Mouse (Mus musculus): ENCODE measurements at regions not wholly inside any gene's neighbourhood (a gene's known extent, or its start where the extent isn't known, plus 50 kb on each side); places are given as distances from the start of the nearest gene placed in this dataset.

DNA sequence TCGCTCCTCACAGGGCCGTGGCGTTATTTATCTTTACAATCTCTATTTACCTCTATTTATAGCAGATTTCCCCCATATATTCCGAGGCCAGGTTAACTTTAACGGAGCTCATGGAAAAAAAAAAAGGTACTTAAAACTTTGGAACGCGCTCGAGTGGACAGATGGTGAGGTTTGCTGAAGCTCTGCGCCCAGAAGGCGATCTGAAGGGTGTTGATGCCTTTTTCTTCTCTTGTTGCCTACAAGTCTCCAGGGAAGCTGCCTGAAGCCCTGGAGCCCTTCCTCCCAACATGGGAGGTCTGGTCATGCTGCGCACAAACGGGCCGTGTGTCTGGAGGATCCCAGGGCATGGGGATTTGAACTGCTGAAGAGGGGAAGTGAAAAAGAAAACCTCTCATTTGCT, 130.9 kb downstream of the Gm26897 start:
- no peak overlapping the region for H3K9ac ChIP-seq (ENCODE audit: low read depth, low read length)
- H3K4me1 ChIP-seq (ENCODE audit: control insufficient read depth, insufficient read depth, low read length), result peaks cover 4% of the 10 kb centered on the region; the same call in 1 of the 2 replicates
- 69% methylated on average over 13 of the region's 13 CpGs for WGBS
- no peaks in the 10 kb centered on the region for H3K36me3 ChIP-seq (ENCODE audit: control insufficient read depth, insufficient read depth, low read length)
- no peak overlapping the region for H3K27ac ChIP-seq (replicated peaks; ENCODE audit: low read depth, low read length)
- DNase-seq (ENCODE audit: low spot score) (no peak), ATAC-seq (ENCODE audit: low read depth) (no peak)
- no peaks in the 10 kb centered on the region for H3K27me3 ChIP-seq (replicated peaks; ENCODE audit: control insufficient read depth, insufficient read depth, low read length)
- H3K4me3 ChIP-seq (ENCODE audit: low read depth, low read length), result no peak overlapping the region
- H3K9me3 ChIP-seq (ENCODE audit: control insufficient read depth, low read length), result no peaks in the 10 kb centered on the region
- no peak overlapping the region for H3K4me2 ChIP-seq (ENCODE audit: low read depth, low read length)

- H3K4me2 ChIP-seq (ENCODE audit: low read depth, low read length), result no peak overlapping the region
- no peak overlapping the region for H3K27ac ChIP-seq (replicated peaks; ENCODE audit: low read depth, low read length)
- ATAC-seq (ENCODE audit: low read depth) (no peak), DNase-seq (ENCODE audit: low spot score) (no peak)
- 56% methylated on average over 12 of the region's 12 CpGs for WGBS
- peaks cover 33% of the 10 kb centered on the region for H3K9me3 ChIP-seq (ENCODE audit: control insufficient read depth, low read length)
- H3K9ac ChIP-seq (ENCODE audit: low read depth, low read length), result no peak overlapping the region
- H3K27me3 ChIP-seq (replicated peaks; ENCODE audit: control insufficient read depth, insufficient read depth, low read length), result no peaks in the 10 kb centered on the region
- H3K4me3 ChIP-seq (ENCODE audit: low read depth, low read length), result no peak overlapping the region
- peaks cover 2% of the 10 kb centered on the region; the same call in 1 of the 2 replicates for H3K4me1 ChIP-seq (ENCODE audit: control insufficient read depth, insufficient read depth, low read length)
- H3K36me3 ChIP-seq (ENCODE audit: control insufficient read depth, insufficient read depth, low read length), result no peaks in the 10 kb centered on the region
Measured at GRCm38 (mm10) chr5:111869011-111869410, 135.3 kb downstream of the Gm26897 start.

DNA sequence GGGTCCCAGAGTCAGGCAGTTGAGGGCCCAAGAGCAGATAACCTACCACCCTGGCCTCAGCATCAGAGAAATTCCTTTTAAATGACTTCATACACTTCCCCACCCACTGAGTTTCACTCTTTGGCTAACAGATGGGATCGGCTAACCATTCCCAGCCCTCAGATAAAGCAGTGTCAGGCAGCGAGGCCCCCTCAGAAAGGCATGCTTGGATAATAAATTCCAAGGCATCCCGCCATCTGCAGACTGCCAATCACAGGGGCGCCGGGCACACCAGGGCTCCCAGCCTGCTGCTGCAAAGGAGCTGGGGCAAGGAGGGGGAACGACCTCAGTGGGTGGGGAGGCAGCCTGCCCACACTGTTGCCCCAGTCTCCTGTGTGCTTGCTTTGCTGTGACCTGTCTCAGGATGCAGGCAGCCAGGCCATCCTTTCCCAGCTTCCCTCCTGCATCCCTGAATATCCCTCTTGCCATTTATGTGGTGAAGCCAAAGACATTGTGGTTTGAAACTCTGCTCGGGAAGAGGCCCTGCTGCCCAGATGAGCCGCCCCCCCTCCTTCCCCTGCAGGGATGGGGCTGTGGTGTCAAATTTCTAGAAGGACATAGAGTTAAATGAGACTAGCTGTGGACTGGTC, 143.6 kb downstream of the Gm26897 start:
- peaks cover 18% of the 10 kb centered on the region for H3K9me3 ChIP-seq (ENCODE audit: control insufficient read depth, low read length)
- DNase-seq (ENCODE audit: low spot score), result peak; percentile 94
- peak overlapping the region; percentile 13; the same call in 1 of the 2 replicates for H3K4me2 ChIP-seq (ENCODE audit: low read depth, low read length)
- H3K4me3 ChIP-seq (ENCODE audit: low read depth, low read length), result no peak overlapping the region
- no peaks in the 10 kb centered on the region for H3K36me3 ChIP-seq (ENCODE audit: control insufficient read depth, insufficient read depth, low read length)
- H3K9ac ChIP-seq (ENCODE audit: low read depth, low read length), result no peak overlapping the region
- H3K4me1 ChIP-seq (ENCODE audit: control insufficient read depth, insufficient read depth, low read length), result peaks cover 27% of the 10 kb centered on the region
- peak; percentile 89 for ATAC-seq (ENCODE audit: low read depth)
- 3% methylated on average over 8 of the region's 8 CpGs for WGBS
- H3K27me3 ChIP-seq (replicated peaks; ENCODE audit: control insufficient read depth, insufficient read depth, low read length), result no peaks in the 10 kb centered on the region
- peak overlapping the region; percentile 63 for H3K27ac ChIP-seq (replicated peaks; ENCODE audit: low read depth, low read length)

- Histone ChIP-seq H3K4me3 (ENCODE audit: low read depth, low read length) (no peak overlapping the region), H3K4me1 (ENCODE audit: control insufficient read depth, insufficient read depth, low read length) (peaks cover 27% of the 10 kb centered on the region), H3K9me3 (ENCODE audit: control insufficient read depth, low read length) (0 out of 2 replicates have a peak, but pooled peaks cover 1% of the 10 kb centered on the region), H3K27me3 (replicated peaks; ENCODE audit: control insufficient read depth, insufficient read depth, low read length) (no peaks in the 10 kb centered on the region), H3K36me3 (ENCODE audit: control insufficient read depth, insufficient read depth, low read length) (no peaks in the 10 kb centered on the region), H3K9ac (ENCODE audit: low read depth, low read length) (no peak overlapping the region), H3K27ac (replicated peaks; ENCODE audit: low read depth, low read length) (no peak overlapping the region), H3K4me2 (ENCODE audit: low read depth, low read length) (no peak overlapping the region)
- 0 out of 2 replicates have a peak, but pooled peaks have one; percentile 16 for ATAC-seq (ENCODE audit: low read depth)
- no peak for DNase-seq (ENCODE audit: low spot score)
Measured at GRCm38 (mm10) chr5:111879044-111879443, 145.3 kb downstream of the Gm26897 start.

DNA sequence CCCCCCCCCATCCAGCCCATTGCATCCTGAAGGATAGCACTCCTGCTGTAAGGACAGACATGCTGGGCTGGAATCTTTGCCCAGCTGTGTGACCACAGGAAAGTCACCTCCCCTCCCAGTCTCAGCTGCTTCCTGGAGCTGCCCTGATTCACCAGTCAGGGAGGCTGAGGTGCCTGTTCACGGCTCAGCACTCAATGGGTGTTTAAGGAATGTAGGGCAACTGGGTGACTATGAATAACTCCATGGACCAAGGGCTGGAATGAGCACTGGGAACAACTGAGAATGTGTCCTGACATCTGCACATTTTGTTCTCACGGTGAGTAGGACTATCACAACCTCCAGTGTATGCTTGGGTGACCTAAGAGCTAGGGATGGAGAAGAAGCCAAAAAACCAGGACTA, 146.5 kb downstream of the Gm26897 start:
- no peak overlapping the region for H3K4me2 ChIP-seq (ENCODE audit: low read depth, low read length)
- H3K36me3 ChIP-seq (ENCODE audit: control insufficient read depth, insufficient read depth, low read length), result no peaks in the 10 kb centered on the region
- peaks cover 27% of the 10 kb centered on the region for H3K4me1 ChIP-seq (ENCODE audit: control insufficient read depth, insufficient read depth, low read length)
- H3K27ac ChIP-seq (replicated peaks; ENCODE audit: low read depth, low read length), result no peak overlapping the region
- WGBS, result 75% methylated on average over 2 of the region's 2 CpGs
- H3K27me3 ChIP-seq (replicated peaks; ENCODE audit: control insufficient read depth, insufficient read depth, low read length), result no peaks in the 10 kb centered on the region
- peak; percentile 32 for DNase-seq (ENCODE audit: low spot score)
- no peaks in the 10 kb centered on the region for H3K9me3 ChIP-seq (ENCODE audit: control insufficient read depth, low read length)
- H3K9ac ChIP-seq (ENCODE audit: low read depth, low read length), result no peak overlapping the region
- H3K4me3 ChIP-seq (ENCODE audit: low read depth, low read length), result no peak overlapping the region
- no peak for ATAC-seq (ENCODE audit: low read depth)

DNA sequence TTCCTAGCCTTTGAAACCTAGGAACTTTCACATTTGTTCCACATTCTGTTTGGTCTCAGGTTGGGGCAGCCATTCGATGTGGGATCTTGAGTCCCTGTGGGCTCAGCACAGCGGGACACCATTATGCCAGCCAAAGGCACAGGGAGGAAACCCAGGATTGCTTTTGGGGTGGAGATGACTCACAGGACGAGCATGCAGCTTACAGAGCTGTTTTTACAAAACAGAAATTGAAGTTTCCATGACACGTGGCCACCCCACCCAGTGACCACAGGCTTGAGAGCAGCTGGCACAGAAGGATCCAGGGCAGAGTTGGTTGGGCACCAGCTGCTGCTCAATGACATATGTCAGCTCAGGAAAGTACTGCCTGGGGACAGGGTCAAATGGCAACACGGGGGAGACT, 147.8 kb downstream of the Gm26897 start:
- Histone ChIP-seq H3K4me2 (ENCODE audit: low read depth, low read length) (no peak overlapping the region), H3K9ac (ENCODE audit: low read depth, low read length) (no peak overlapping the region), H3K27me3 (replicated peaks; ENCODE audit: control insufficient read depth, insufficient read depth, low read length) (no peaks in the 10 kb centered on the region), H3K4me3 (ENCODE audit: low read depth, low read length) (no peak overlapping the region), H3K9me3 (ENCODE audit: control insufficient read depth, low read length) (no peaks in the 10 kb centered on the region), H3K36me3 (ENCODE audit: control insufficient read depth, insufficient read depth, low read length) (no peaks in the 10 kb centered on the region), H3K27ac (replicated peaks; ENCODE audit: low read depth, low read length) (peak overlapping the region; percentile 46), H3K4me1 (ENCODE audit: control insufficient read depth, insufficient read depth, low read length) (peaks cover 29% of the 10 kb centered on the region)
- 27% methylated on average over 5 of the region's 5 CpGs for WGBS
- ATAC-seq (ENCODE audit: low read depth), result peak; percentile 28; the same call in 1 of the 2 replicates
- peak; percentile 84 for DNase-seq (ENCODE audit: low spot score)

GRCm38 (mm10) chr5:111887281-111887680, 153.6 kb downstream of the Gm26897 start:
- Histone ChIP-seq H3K4me3 (ENCODE audit: low read depth, low read length) (no peak overlapping the region), H3K9me3 (ENCODE audit: control insufficient read depth, low read length) (no peaks in the 10 kb centered on the region), H3K4me2 (ENCODE audit: low read depth, low read length) (no peak overlapping the region), H3K9ac (ENCODE audit: low read depth, low read length) (no peak overlapping the region), H3K36me3 (ENCODE audit: control insufficient read depth, insufficient read depth, low read length) (no peaks in the 10 kb centered on the region), H3K4me1 (ENCODE audit: control insufficient read depth, insufficient read depth, low read length) (peaks cover 28% of the 10 kb centered on the region), H3K27ac (replicated peaks; ENCODE audit: low read depth, low read length) (no peak overlapping the region), H3K27me3 (replicated peaks; ENCODE audit: control insufficient read depth, insufficient read depth, low read length) (no peaks in the 10 kb centered on the region)
- ATAC-seq (ENCODE audit: low read depth), result no peak
- WGBS, result 24% methylated on average over 4 of the region's 4 CpGs
- DNase-seq (ENCODE audit: low spot score), result peak; percentile 36

DNA sequence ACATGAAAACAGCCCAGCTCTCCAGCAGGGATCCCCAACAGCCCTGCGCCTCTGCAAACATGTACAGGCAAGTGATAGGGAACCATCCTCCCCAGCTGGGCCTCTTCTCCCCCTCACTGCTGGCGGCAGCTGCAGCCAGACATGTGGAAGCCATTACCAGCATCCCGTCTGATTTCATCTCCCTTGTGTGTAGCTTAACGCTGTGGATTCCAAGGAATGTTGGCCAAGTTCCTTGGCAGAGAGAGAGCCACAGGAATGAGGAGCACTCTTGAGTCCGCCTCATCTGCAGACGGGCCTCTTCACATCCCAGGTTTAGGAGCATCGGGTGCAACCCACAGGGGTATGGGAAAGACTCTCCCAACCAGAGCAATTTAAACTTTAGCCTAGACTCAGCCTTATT, 157.1 kb downstream of the Gm26897 start:
- ATAC-seq (ENCODE audit: low read depth), result peak; percentile 87
- H3K4me3 ChIP-seq (ENCODE audit: low read depth, low read length), result no peak overlapping the region
- DNase-seq (ENCODE audit: low spot score), result peak; percentile 99
- no peaks in the 10 kb centered on the region for H3K9me3 ChIP-seq (ENCODE audit: control insufficient read depth, low read length)
- H3K4me1 ChIP-seq (ENCODE audit: control insufficient read depth, insufficient read depth, low read length), result peaks cover 53% of the 10 kb centered on the region
- peak overlapping the region; percentile 92 for H3K27ac ChIP-seq (replicated peaks; ENCODE audit: low read depth, low read length)
- no peaks in the 10 kb centered on the region for H3K27me3 ChIP-seq (replicated peaks; ENCODE audit: control insufficient read depth, insufficient read depth, low read length)
- no peak overlapping the region for H3K9ac ChIP-seq (ENCODE audit: low read depth, low read length)
- 10% methylated on average over 7 of the region's 7 CpGs for WGBS
- H3K4me2 ChIP-seq (ENCODE audit: low read depth, low read length), result peak overlapping the region; percentile 16
- H3K36me3 ChIP-seq (ENCODE audit: control insufficient read depth, insufficient read depth, low read length), result no peaks in the 10 kb centered on the region

DNA sequence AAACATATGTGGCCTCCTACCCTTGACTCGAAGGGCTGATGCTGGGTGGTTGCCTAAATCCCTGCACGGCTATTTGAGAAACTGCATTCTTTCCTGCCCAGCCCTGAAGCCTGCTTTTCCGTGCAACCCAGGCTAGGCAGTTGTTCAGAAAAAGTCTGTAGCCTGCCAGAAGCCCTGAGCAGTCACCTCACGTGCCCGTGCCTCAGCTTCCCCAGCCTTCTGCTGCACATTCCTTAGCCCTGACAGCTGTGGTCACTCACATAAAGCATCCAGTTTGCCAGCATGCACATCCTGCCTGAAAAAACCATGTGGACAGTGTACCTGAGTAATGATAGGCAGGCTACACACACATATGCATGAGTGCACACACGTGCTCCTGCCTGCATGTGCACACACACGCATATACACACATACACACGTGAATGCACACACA, 157.6 kb downstream of the Gm26897 start:
- H3K4me3 ChIP-seq (ENCODE audit: low read depth, low read length), result no peak overlapping the region
- H3K27ac ChIP-seq (replicated peaks; ENCODE audit: low read depth, low read length), result peak overlapping the region; percentile 92
- WGBS, result 21% methylated on average over 8 of the region's 8 CpGs
- no peak overlapping the region for H3K9ac ChIP-seq (ENCODE audit: low read depth, low read length)
- H3K4me1 ChIP-seq (ENCODE audit: control insufficient read depth, insufficient read depth, low read length), result peaks cover 52% of the 10 kb centered on the region
- peak; percentile 61 for ATAC-seq (ENCODE audit: low read depth)
- H3K9me3 ChIP-seq (ENCODE audit: control insufficient read depth, low read length), result no peaks in the 10 kb centered on the region
- H3K4me2 ChIP-seq (ENCODE audit: low read depth, low read length), result peak overlapping the region; percentile 16
- no peaks in the 10 kb centered on the region for H3K36me3 ChIP-seq (ENCODE audit: control insufficient read depth, insufficient read depth, low read length)
- H3K27me3 ChIP-seq (replicated peaks; ENCODE audit: control insufficient read depth, insufficient read depth, low read length), result no peaks in the 10 kb centered on the region
- DNase-seq (ENCODE audit: low spot score), result peak; percentile 94
